Mouse (Mus musculus): Measurements from ENCODE around the gene Tuft1.
"Not testable (repeated sequence)": the region's sequence is repeated elsewhere in the genome, so short reads cannot be mapped to it uniquely, and the experiment has no call there.

Tuft1 gene

GRCm38 (mm10) chr3:94658740-94659095 lies at the start of gene Tuft1:
TSS of gene Tuft1 (minus strand) at chr3:94658872.
- peak; percentile 56 for DNase-seq

- not testable (repeated sequence) for DNase-seq
These were observed 44.7 kb upstream of the Tuft1 start for GRCm38 (mm10) chr3:94703364-94703763.

- DNase-seq, result no peak
These were observed 44.2 kb upstream of the Tuft1 start for GRCm38 (mm10) chr3:94702856-94703255.

- not testable (repeated sequence) for DNase-seq
These were observed 43.6 kb upstream of the Tuft1 start for GRCm38 (mm10) chr3:94702163-94702810.

GRCm38 (mm10) chr3:94696257-94696656 lies 37.6 kb upstream of the Tuft1 start:
- DNase-seq, result not testable (repeated sequence)

- not testable (repeated sequence) for DNase-seq
These were observed 36.9 kb upstream of the Tuft1 start for GRCm38 (mm10) chr3:94695591-94695990.

- DNase-seq, result not testable (repeated sequence)
These were observed 35.2 kb upstream of the Tuft1 start for GRCm38 (mm10) chr3:94693874-94694273.

GRCm38 (mm10) chr3:94693329-94693825 lies 34.7 kb upstream of the Tuft1 start, which contains the start of gene Selenbp2:
TSS of gene Selenbp2 (plus strand) at chr3:94693556.
- DNase-seq, result no peak

- not testable (repeated sequence) for DNase-seq
These were observed 33.0 kb upstream of the Tuft1 start for GRCm38 (mm10) chr3:94691694-94692093.

- DNase-seq, result no peak
These were observed 32.1 kb upstream of the Tuft1 start for GRCm38 (mm10) chr3:94690616-94691247.

- not testable (repeated sequence) for DNase-seq
These were observed 31.5 kb upstream of the Tuft1 start for GRCm38 (mm10) chr3:94690162-94690561.

GRCm38 (mm10) chr3:94689195-94689594 lies 30.5 kb upstream of the Tuft1 start:
- not testable (repeated sequence) for DNase-seq

- DNase-seq, result not testable (repeated sequence)
These were observed 30.0 kb upstream of the Tuft1 start for GRCm38 (mm10) chr3:94688698-94689097.

GRCm38 (mm10) chr3:94685989-94686772 lies 27.5 kb upstream of the Tuft1 start:
- not testable (repeated sequence) for DNase-seq

- no peak for DNase-seq
These were observed 25.0 kb upstream of the Tuft1 start for GRCm38 (mm10) chr3:94683646-94684045.

GRCm38 (mm10) chr3:94680783-94681182 lies 22.1 kb upstream of the Tuft1 start:
- DNase-seq, result no peak

- not testable (repeated sequence) for DNase-seq
These were observed 21.4 kb upstream of the Tuft1 start for GRCm38 (mm10) chr3:94680032-94680431.

- DNase-seq, result no peak
These were observed 20.7 kb upstream of the Tuft1 start for GRCm38 (mm10) chr3:94679351-94679841.

GRCm38 (mm10) chr3:94675101-94675500 lies 16.4 kb upstream of the Tuft1 start:
- DNase-seq, result not testable (repeated sequence)

- DNase-seq, result not testable (repeated sequence)
These were observed 7.2 kb upstream of the Tuft1 start for GRCm38 (mm10) chr3:94665896-94666295.

GRCm38 (mm10) chr3:94665060-94665802 lies 6.6 kb upstream of the Tuft1 start:
- DNase-seq, result not testable (repeated sequence)

GRCm38 (mm10) chr3:94660841-94661240 lies 2.2 kb upstream of the Tuft1 start:
- DNase-seq, result not testable (repeated sequence)
